In genomic region chr11:6504689-6505088, GRCm38 (mm10) we compare ENCODE assay signal across 14 mouse cellular contexts. TPM values are rescaled to one million over a fixed set of nuclear protein-coding genes. Genes with fewer than 3 reads are reported as not detected.
DNase-seq lines count a peak whose midpoint lies in the region; ATAC-seq and TF ChIP-seq lines count a peak whose summit lies in the region.
"Had no signal": no experiment of that assay in that cellular context is flagged by ENCODE, and none has a peak within 500 bp of the region (broad histone marks: within the 10 kb centered on the region; RNA-seq: fewer than 3 reads in every experiment).

No protein-coding gene starts in this region.

- no peak for TF ChIP-seq EP300 in liver, postnatal 0 days (IDR thresholded peaks at IDR 0.05; ENCODE audit: low read depth)

- no peaks in the 10 kb centered on the region for H3K9me3 ChIP-seq in liver, embryonic 12.5 days (replicated peaks)
- H3K9me3 ChIP-seq in liver, postnatal 0 days (ENCODE audit: low read length): no peaks in the 10 kb centered on the region
- H3K9me3 ChIP-seq in hindbrain, embryonic 12.5 days (replicated peaks): no peaks in the 10 kb centered on the region
- H3K9me3 ChIP-seq: embryonic facial prominence, embryonic 13.5 days; megakaryocyte, embryonic 14.5 days had no signal

- no peak overlapping the region for H3K4me3 ChIP-seq in liver, embryonic 12.5 days
- no peak overlapping the region for H3K4me3 ChIP-seq in liver, postnatal 0 days (ENCODE audit: low read depth, low read length)
- no peak overlapping the region for H3K4me3 ChIP-seq in hindbrain, embryonic 12.5 days
- H3K4me3 ChIP-seq: embryonic facial prominence, embryonic 13.5 days; megakaryocyte, embryonic 14.5 days had no signal

- no peaks in the 10 kb centered on the region for H3K36me3 ChIP-seq in liver, embryonic 12.5 days
- H3K36me3 ChIP-seq in liver, postnatal 0 days (replicated peaks; ENCODE audit: insufficient read depth, low read length): no peaks in the 10 kb centered on the region
- no peaks in the 10 kb centered on the region for H3K36me3 ChIP-seq in hindbrain, embryonic 12.5 days
- H3K36me3 ChIP-seq: embryonic facial prominence, embryonic 13.5 days had no signal

- ATAC-seq in liver, embryonic 12.5 days: peak; percentile 31; the same call in 1 of the 2 replicates
- peak; percentile 91 for ATAC-seq in granulocyte monocyte progenitor cell, adult 5-6 weeks (replicated peaks; ENCODE audit: poor library complexity, severe bottlenecking)
- peak; percentile 89 for ATAC-seq in liver, postnatal 0 days
- peak; percentile 27; the same call in 1 of the 2 replicates for ATAC-seq in monocyte, adult 5-6 weeks (replicated peaks; ENCODE audit: insufficient number of reproducible peaks, low FRiP score, low TSS enrichment, poor library complexity, severe bottlenecking)
- ATAC-seq in hindbrain, embryonic 12.5 days (ENCODE audit: low FRiP score): no peak

- H3K27ac ChIP-seq in liver, embryonic 12.5 days: no peak overlapping the region
- peak overlapping the region; percentile 69 for H3K27ac ChIP-seq in liver, postnatal 0 days (ENCODE audit: low read depth)
- H3K27ac ChIP-seq in hindbrain, embryonic 12.5 days: no peak overlapping the region
- H3K27ac ChIP-seq: embryonic facial prominence, embryonic 13.5 days; kidney, postnatal 0 days had no signal

- H3K9ac ChIP-seq in liver, embryonic 12.5 days: no peak overlapping the region
- H3K9ac ChIP-seq in liver, postnatal 0 days (replicated peaks): peak overlapping the region; percentile 34
- H3K9ac ChIP-seq in hindbrain, embryonic 12.5 days: no peak overlapping the region
- H3K9ac ChIP-seq: embryonic facial prominence, embryonic 13.5 days had no signal

- H3K27me3 ChIP-seq in liver, embryonic 12.5 days (replicated peaks): no peaks in the 10 kb centered on the region
- no peaks in the 10 kb centered on the region for H3K27me3 ChIP-seq in liver, postnatal 0 days (ENCODE audit: insufficient read depth, low read length)
- no peaks in the 10 kb centered on the region for H3K27me3 ChIP-seq in hindbrain, embryonic 12.5 days
- H3K27me3 ChIP-seq: embryonic facial prominence, embryonic 13.5 days; megakaryocyte, embryonic 14.5 days had no signal

- WGBS in liver, embryonic 12.5 days (ENCODE audit: insufficient replicate concordance): 75% methylated on average over 6 of the region's 6 CpGs
- 62% methylated on average over 6 of the region's 6 CpGs for WGBS in liver, postnatal 0 days (ENCODE audit: insufficient replicate concordance)
- 85% methylated on average over 6 of the region's 6 CpGs for WGBS in hindbrain, embryonic 12.5 days

- no peaks in the 10 kb centered on the region; the same call in 1 of the 2 replicates for H3K4me1 ChIP-seq in liver, embryonic 12.5 days
- no peaks in the 10 kb centered on the region; the same call in 1 of the 2 replicates for H3K4me1 ChIP-seq in liver, postnatal 0 days (ENCODE audit: insufficient read depth)
- no peaks in the 10 kb centered on the region for H3K4me1 ChIP-seq in hindbrain, embryonic 12.5 days
- H3K4me1 ChIP-seq: embryonic facial prominence, embryonic 13.5 days had no signal

- H3K4me2 ChIP-seq in liver, embryonic 12.5 days: no peak overlapping the region
- no peak overlapping the region for H3K4me2 ChIP-seq in liver, postnatal 0 days (ENCODE audit: low read depth, low read length)
- H3K4me2 ChIP-seq in hindbrain, embryonic 12.5 days (replicated peaks): no peak overlapping the region
- H3K4me2 ChIP-seq: embryonic facial prominence, embryonic 13.5 days had no signal

- DNase-seq in liver: no peak
- DNase-seq in liver, postnatal 0 days: peak; percentile 24
- no peak for DNase-seq in layer of hippocampus, adult 18-20 months (ENCODE audit: low spot score in 2 of 2)
- DNase-seq in right cerebral cortex, postnatal 10 days (ENCODE audit: low spot score in 2 of 2): no peak
- DNase-seq: adrenal gland, postnatal 10 days; heart, postnatal 4 days; right cerebral cortex, adult 18-20 months had no signal

- TF ChIP-seq CTCF in liver, postnatal 0 days (IDR thresholded peaks at IDR 0.05; ENCODE audit: low read depth): no peak

RNA-seq across cellular contexts. Expression of gene Myo1g, which starts 16.1 kb away (rescaled TPM):
- polyA plus RNA-seq in liver, embryonic 12.5 days (2016; fragmentation: Nextera tagmentation; extraction: Ambion mirVana): 5.8 and 6.2 TPM in 2 replicates
- 84.4 and 96.4 TPM in 2 replicates for total RNA-seq in granulocyte monocyte progenitor cell, adult 5-6 weeks (2014; fragmentation: Nextera tagmentation)
- 47.8 and 57.4 TPM in 2 replicates for total RNA-seq in granulocyte monocyte progenitor cell, adult 5-6 weeks (2017)
- 8.2 and 9.4 TPM in 2 replicates for polyA plus RNA-seq in liver, postnatal 0 days (2015; fragmentation: Nextera tagmentation; extraction: Ambion mirVana)
- total RNA-seq in monocyte, adult 5-6 weeks (2017): 572 to 636 TPM (median 611 TPM) in 3 replicates
- 0.50 and 0.70 TPM in 2 replicates for polyA plus RNA-seq in hindbrain, embryonic 12.5 days (2016; fragmentation: Nextera tagmentation; extraction: Ambion mirVana)
- total RNA-seq in layer of hippocampus, adult 18-20 months (2021): under 1 TPM; 0.43 to 0.57 TPM

RNA-seq across cellular contexts. Expression of gene Purb, which starts 29.0 kb away (rescaled TPM):
- polyA plus RNA-seq in liver, embryonic 12.5 days (2016; fragmentation: Nextera tagmentation; extraction: Ambion mirVana): 11.2 and 11.6 TPM in 2 replicates
- total RNA-seq in granulocyte monocyte progenitor cell, adult 5-6 weeks (2014; fragmentation: Nextera tagmentation): 29.3 and 36.4 TPM in 2 replicates
- 35.7 and 43.4 TPM in 2 replicates for total RNA-seq in granulocyte monocyte progenitor cell, adult 5-6 weeks (2017)
- polyA plus RNA-seq in liver, postnatal 0 days (2015; fragmentation: Nextera tagmentation; extraction: Ambion mirVana): 5.6 and 6.1 TPM in 2 replicates
- total RNA-seq in monocyte, adult 5-6 weeks (2017): 67.4 to 82.3 TPM (median 75.6 TPM) in 3 replicates
- 17.2 and 18.3 TPM in 2 replicates for polyA plus RNA-seq in hindbrain, embryonic 12.5 days (2016; fragmentation: Nextera tagmentation; extraction: Ambion mirVana)
- total RNA-seq in layer of hippocampus, adult 18-20 months (2021): 100 to 1,000 TPM; 229 to 239 TPM

RNA-seq across cellular contexts. Expression of gene Ccm2, which starts 42.0 kb away (rescaled TPM):
- polyA plus RNA-seq in liver, embryonic 12.5 days (2016; fragmentation: Nextera tagmentation; extraction: Ambion mirVana): 57.9 and 60.0 TPM in 2 replicates
- total RNA-seq in granulocyte monocyte progenitor cell, adult 5-6 weeks (2014; fragmentation: Nextera tagmentation): 39.8 and 56.0 TPM in 2 replicates
- total RNA-seq in granulocyte monocyte progenitor cell, adult 5-6 weeks (2017): 39.8 and 55.5 TPM in 2 replicates
- polyA plus RNA-seq in liver, postnatal 0 days (2015; fragmentation: Nextera tagmentation; extraction: Ambion mirVana): 33.9 and 34.9 TPM in 2 replicates
- 148 to 199 TPM (median 172 TPM) in 3 replicates for total RNA-seq in monocyte, adult 5-6 weeks (2017)
- 89.5 and 95.8 TPM in 2 replicates for polyA plus RNA-seq in hindbrain, embryonic 12.5 days (2016; fragmentation: Nextera tagmentation; extraction: Ambion mirVana)
- total RNA-seq in layer of hippocampus, adult 18-20 months (2021): 10 to 100 TPM; 53.5 to 54.1 TPM

Comparison
In these comparisons a context has a peak if more than half of its experiments do, and no peak if none do; other contexts are left out.
1. RNA of gene Myo1g, which starts 16.1 kb away (total RNA-seq): 572 to 636 TPM in monocyte, adult 5-6 weeks and 47.8 to 96.4 TPM in granulocyte monocyte progenitor cell, adult 5-6 weeks; 0.43 to 0.57 TPM in layer of hippocampus, adult 18-20 months; every median in the first group is over 10 times any median in the second.